Mouse (Mus musculus): ENCODE measurements around the gene Snrpf. TPM values are rescaled to one million over a fixed set of nuclear protein-coding genes. Genes with fewer than 3 reads are reported as not detected.
A peak's percentile ranks its signal among the peaks of the same experiment; 100 is the strongest.

Snrpf gene
- polyA plus RNA-seq, 1 experiment from 2014 or later, result 57.9 TPM

DNA sequence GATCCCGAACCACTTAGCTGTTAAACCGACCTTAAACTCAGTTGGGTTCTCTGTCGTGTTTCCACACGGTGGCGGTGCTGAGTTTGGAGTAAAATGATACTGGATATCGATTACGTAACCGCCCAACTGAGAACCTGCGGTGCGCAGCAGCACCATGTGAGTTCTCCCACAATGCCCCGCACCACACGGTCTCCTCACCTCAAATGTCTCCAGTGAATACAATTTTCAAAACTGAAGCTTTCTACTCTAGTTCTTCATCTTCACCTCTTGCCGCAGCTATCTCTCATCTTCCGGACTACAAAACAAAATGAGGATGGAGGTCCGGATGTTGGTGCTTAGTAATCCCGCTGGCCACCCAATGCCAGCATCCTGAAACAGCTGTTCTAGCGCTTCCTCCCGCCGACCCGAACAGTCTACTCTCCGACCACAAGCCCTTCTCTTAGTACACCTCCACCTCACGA lies 4.5 kb upstream of the Snrpf start:
- H3K4me3 ChIP-seq (ENCODE audit: low read depth, low read length), result peak overlapping the region; percentile 33
- WGBS, result 2% methylated on average over 22 of the region's 22 CpGs
- peak; percentile 90 for TF ChIP-seq CTCF (IDR thresholded peaks at IDR 0.05; ENCODE audit: low read depth)
- H3K36me3 ChIP-seq (ENCODE audit: control insufficient read depth, insufficient read depth), result no peaks in the 10 kb centered on the region
- ATAC-seq, result 0 out of 2 replicates have a peak, but pooled peaks have one; percentile 34
- H3K4me2 ChIP-seq (replicated peaks; ENCODE audit: low read depth), result peak overlapping the region; percentile 61
- no peaks in the 10 kb centered on the region for H3K9me3 ChIP-seq (ENCODE audit: control insufficient read depth)
- no peaks in the 10 kb centered on the region for H3K27me3 ChIP-seq (replicated peaks; ENCODE audit: control insufficient read depth, insufficient read depth, low read length)
- no peaks in the 10 kb centered on the region for H3K4me1 ChIP-seq (replicated peaks; ENCODE audit: control insufficient read depth, insufficient read depth, low read length)
- H3K27ac ChIP-seq (ENCODE audit: low read depth, low read length), result no peak overlapping the region
- no peak overlapping the region for H3K9ac ChIP-seq (ENCODE audit: low read depth, low read length)

DNA sequence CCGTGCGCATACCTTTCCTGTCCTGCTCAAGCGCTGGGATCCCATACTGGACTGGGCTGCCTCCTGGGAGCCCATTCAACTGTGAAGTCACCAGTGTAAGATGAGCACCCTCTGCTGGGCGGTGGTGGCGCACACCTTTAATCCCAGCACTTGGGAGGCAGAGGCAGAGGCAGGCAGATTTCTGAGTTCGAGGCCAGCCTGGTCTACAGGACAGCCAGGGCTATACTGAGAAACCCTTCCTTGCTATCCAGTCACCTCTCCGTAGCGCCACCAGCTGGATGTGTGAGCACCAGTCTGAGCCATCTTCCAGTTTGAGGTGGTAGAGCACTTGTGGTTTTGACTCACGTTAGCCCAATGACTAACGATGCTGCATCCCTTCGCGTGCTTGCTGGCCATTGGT lies 3.0 kb upstream of the Snrpf start:
- no peak overlapping the region for H3K9ac ChIP-seq (ENCODE audit: low read depth, low read length)
- H3K27ac ChIP-seq (ENCODE audit: low read depth, low read length), result no peak overlapping the region
- no peaks in the 10 kb centered on the region; the same call in 1 of the 2 replicates for H3K4me1 ChIP-seq (replicated peaks; ENCODE audit: control insufficient read depth, insufficient read depth, low read length)

DNA sequence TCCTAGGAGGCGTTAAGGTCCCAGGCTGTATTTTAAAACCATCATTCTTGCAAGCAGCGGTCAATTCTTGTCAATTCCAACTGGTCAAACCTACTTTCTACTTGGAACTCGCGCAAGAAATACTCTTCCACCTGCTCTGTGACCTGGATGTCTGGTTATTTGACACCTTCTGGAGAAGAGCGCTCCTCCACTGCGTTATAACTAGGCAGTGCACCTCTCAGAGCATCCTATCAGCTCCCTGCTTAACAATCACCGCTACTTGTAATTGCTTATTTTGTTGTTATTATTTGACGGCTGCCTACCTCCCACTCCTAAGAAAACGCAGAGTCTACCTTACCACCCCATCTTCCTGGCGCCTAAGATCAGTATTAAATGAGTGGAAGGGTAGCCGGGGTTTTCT lies 710 bp downstream of the Snrpf start:
- Histone ChIP-seq H3K9me3 (ENCODE audit: control insufficient read depth) (no peaks in the 10 kb centered on the region), H3K27ac (ENCODE audit: low read depth, low read length) (0 out of 2 replicates have a peak overlapping the region, but pooled peaks have one; percentile 68), H3K4me1 (replicated peaks; ENCODE audit: control insufficient read depth, insufficient read depth, low read length) (no peaks in the 10 kb centered on the region; the same call in 1 of the 2 replicates), H3K27me3 (replicated peaks; ENCODE audit: control insufficient read depth, insufficient read depth, low read length) (no peaks in the 10 kb centered on the region), H3K36me3 (ENCODE audit: control insufficient read depth, insufficient read depth) (no peaks in the 10 kb centered on the region), H3K4me2 (replicated peaks; ENCODE audit: low read depth) (peak overlapping the region; percentile 84), H3K9ac (ENCODE audit: low read depth, low read length) (peak overlapping the region; percentile 77), H3K4me3 (ENCODE audit: low read depth, low read length) (peak overlapping the region; percentile 72)
- 1% methylated on average over 11 of the region's 11 CpGs for WGBS
- no peak for TF ChIP-seq CTCF (IDR thresholded peaks at IDR 0.05; ENCODE audit: low read depth)
- no peak for ATAC-seq

More for the DNA sequence above, 3.0 kb upstream of the Snrpf start:
- Histone ChIP-seq H3K9me3 (ENCODE audit: control insufficient read depth) (no peaks in the 10 kb centered on the region), H3K4me2 (replicated peaks; ENCODE audit: low read depth) (no peak overlapping the region), H3K36me3 (ENCODE audit: control insufficient read depth, insufficient read depth) (no peaks in the 10 kb centered on the region), H3K27me3 (replicated peaks; ENCODE audit: control insufficient read depth, insufficient read depth, low read length) (no peaks in the 10 kb centered on the region), H3K4me3 (ENCODE audit: low read depth, low read length) (no peak overlapping the region)
- peak; percentile 60 for TF ChIP-seq CTCF (IDR thresholded peaks at IDR 0.05; ENCODE audit: low read depth)
- 53% methylated on average over 12 of the region's 12 CpGs for WGBS
- no peak for ATAC-seq

DNA sequence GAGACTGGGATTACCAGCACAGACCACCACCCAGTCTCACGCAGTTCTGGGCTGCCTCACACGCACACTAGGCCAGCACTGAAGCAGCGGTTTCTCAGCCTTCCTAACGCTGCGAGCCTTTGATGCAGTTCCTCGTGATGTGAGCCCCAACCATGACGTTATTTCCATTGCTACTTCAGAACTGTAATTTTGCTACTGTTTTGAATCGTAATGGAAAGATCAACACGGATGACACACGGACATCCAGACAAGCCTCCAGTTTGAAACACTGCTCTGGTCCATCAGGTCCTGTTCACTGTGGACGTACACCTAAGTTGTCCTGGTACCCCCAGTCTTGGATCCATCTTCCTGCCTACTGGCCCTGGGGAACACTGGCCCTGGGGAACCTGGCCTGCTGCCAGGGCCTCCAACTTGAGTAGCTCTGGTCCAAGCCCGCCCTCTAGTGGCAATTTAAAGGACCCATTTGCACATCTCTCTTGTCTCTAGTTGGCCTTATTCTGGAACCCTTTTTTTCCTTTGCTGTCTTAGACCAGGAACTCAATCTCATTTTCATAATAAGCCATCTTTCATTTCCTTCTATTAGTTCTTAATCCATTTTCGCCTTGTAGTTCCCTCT lies 12.1 kb downstream of the Snrpf start:
- no peaks in the 10 kb centered on the region for H3K9me3 ChIP-seq (ENCODE audit: control insufficient read depth)
- no peak overlapping the region for H3K27ac ChIP-seq (ENCODE audit: low read depth, low read length)
- H3K27me3 ChIP-seq (replicated peaks; ENCODE audit: control insufficient read depth, insufficient read depth, low read length), result no peaks in the 10 kb centered on the region
- H3K4me3 ChIP-seq (ENCODE audit: low read depth, low read length), result no peak overlapping the region
- TF ChIP-seq CTCF (IDR thresholded peaks at IDR 0.05; ENCODE audit: low read depth), result peak; percentile 90
- ATAC-seq, result 0 out of 2 replicates have a peak, but pooled peaks have one; percentile 16
- no peak overlapping the region for H3K9ac ChIP-seq (ENCODE audit: low read depth, low read length)
- H3K36me3 ChIP-seq (ENCODE audit: control insufficient read depth, insufficient read depth), result peaks cover 4% of the 10 kb centered on the region; the same call in 1 of the 2 replicates
- no peaks in the 10 kb centered on the region for H3K4me1 ChIP-seq (replicated peaks; ENCODE audit: control insufficient read depth, insufficient read depth, low read length)
- WGBS, result 59% methylated on average over 13 of the region's 13 CpGs
- H3K4me2 ChIP-seq (replicated peaks; ENCODE audit: low read depth), result no peak overlapping the region

DNA sequence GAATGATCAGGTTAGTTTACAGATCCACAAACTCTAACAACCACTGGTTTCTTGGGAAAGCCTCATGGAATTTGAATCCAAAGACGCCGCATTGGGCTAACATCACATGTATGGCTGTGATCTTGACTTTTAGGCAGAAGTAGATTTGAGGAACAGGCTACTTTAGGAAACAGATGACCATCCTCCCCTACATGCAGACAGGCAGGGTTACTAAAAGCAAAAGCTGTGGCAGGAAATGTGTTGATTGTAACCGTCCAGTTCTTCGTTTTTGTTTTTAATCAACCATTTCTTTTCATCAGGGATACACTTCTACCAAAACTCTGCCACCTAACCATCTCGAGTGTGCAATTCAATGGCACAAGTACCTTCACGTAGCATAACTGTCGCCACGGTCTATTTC lies 13.5 kb downstream of the Snrpf start:
- Histone ChIP-seq H3K27ac (ENCODE audit: low read depth, low read length) (no peak overlapping the region), H3K4me2 (replicated peaks; ENCODE audit: low read depth) (no peak overlapping the region), H3K9me3 (ENCODE audit: control insufficient read depth) (no peaks in the 10 kb centered on the region), H3K9ac (ENCODE audit: low read depth, low read length) (no peak overlapping the region), H3K4me1 (replicated peaks; ENCODE audit: control insufficient read depth, insufficient read depth, low read length) (no peaks in the 10 kb centered on the region), H3K27me3 (replicated peaks; ENCODE audit: control insufficient read depth, insufficient read depth, low read length) (no peaks in the 10 kb centered on the region), H3K4me3 (ENCODE audit: low read depth, low read length) (no peak overlapping the region), H3K36me3 (ENCODE audit: control insufficient read depth, insufficient read depth) (no peaks in the 10 kb centered on the region)
- no peak for ATAC-seq
- WGBS, result 88% methylated on average over 8 of the region's 8 CpGs
- no peak for TF ChIP-seq CTCF (IDR thresholded peaks at IDR 0.05; ENCODE audit: low read depth)

DNA sequence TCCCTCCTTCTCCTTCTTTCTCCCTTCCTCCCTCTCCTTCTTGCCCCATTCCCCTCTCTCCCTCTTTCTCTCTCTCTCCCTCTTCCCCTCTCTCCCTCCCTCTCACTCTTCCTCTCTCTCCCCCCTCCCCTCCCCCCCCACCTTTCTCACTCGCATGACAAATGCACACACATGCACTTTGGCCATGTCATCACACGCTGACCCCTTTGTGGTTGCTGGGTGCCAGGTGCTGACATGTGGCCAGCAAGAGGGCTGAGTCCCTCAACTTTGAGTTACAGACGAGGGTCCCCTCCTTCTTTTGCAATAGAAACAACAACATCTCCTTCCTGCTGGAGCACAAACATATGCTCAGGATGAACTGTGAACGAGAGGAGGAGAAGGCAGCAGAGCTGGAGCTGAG lies 14.5 kb downstream of the Snrpf start:
- ATAC-seq, result no peak

More for the DNA sequence above, 14.5 kb downstream of the Snrpf start:
- no peak overlapping the region for H3K9ac ChIP-seq (ENCODE audit: low read depth, low read length)
- H3K9me3 ChIP-seq (ENCODE audit: control insufficient read depth), result no peaks in the 10 kb centered on the region
- H3K27ac ChIP-seq (ENCODE audit: low read depth, low read length), result no peak overlapping the region
- WGBS, result 58% methylated on average over 4 of the region's 4 CpGs
- no peaks in the 10 kb centered on the region for H3K4me1 ChIP-seq (replicated peaks; ENCODE audit: control insufficient read depth, insufficient read depth, low read length)
- no peaks in the 10 kb centered on the region for H3K27me3 ChIP-seq (replicated peaks; ENCODE audit: control insufficient read depth, insufficient read depth, low read length)
- H3K4me2 ChIP-seq (replicated peaks; ENCODE audit: low read depth), result no peak overlapping the region
- H3K36me3 ChIP-seq (ENCODE audit: control insufficient read depth, insufficient read depth), result no peaks in the 10 kb centered on the region
- H3K4me3 ChIP-seq (ENCODE audit: low read depth, low read length), result no peak overlapping the region
- TF ChIP-seq CTCF (IDR thresholded peaks at IDR 0.05; ENCODE audit: low read depth), result no peak
